Mouse (Mus musculus) thymus, adult 2 months (tissue): ENCODE data around the gene Fpgs.

Source experiments
- CTCF ChIP-seq: fragments of 200-500 bp; IDR thresholded peaks from 2 replicates; pipeline ENCODE4 v1.5.1; 2012; ENCODE audit warnings: mild to moderate bottlenecking, control low read depth, low read length, moderate library complexity, borderline replicate concordance; ENCODE audit not compliant: control insufficient read depth, poor library complexity, insufficient read depth; ENCODE audit errors: extremely low read depth
- POLR2A ChIP-seq: fragments of 200-500 bp; IDR thresholded peaks from 2 replicates; pipeline ENCODE4 v1.6.1; 2012; ENCODE audit warnings: mild to moderate bottlenecking, low read length, control low read depth, moderate library complexity; ENCODE audit not compliant: control insufficient read depth, poor library complexity, insufficient read depth; ENCODE audit errors: extremely low read depth

DNA sequence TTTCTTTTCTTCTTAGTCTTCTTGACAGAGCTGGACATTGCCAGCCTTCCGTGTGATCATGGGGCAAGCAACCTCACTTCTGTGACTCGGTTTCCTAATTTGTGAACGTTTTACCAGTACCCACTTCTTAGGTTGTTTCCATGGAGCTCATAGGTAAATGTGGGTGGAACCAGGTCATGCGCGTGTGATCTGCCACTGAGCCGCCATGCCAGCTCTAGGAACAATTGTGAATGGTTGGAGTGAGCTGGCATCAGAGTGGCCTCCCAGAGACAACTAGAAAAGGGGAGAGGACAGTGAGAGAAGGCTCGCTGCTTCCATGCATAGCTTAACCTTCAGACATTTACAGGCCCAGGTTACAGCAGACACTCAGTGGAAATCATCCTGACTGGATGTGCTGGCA lies 35.8 kb downstream of the Fpgs start:
- no peak for TF ChIP-seq POLR2A
- no peak for TF ChIP-seq CTCF
